Mouse (Mus musculus): ENCODE results near the gene Gab2.

DNA sequence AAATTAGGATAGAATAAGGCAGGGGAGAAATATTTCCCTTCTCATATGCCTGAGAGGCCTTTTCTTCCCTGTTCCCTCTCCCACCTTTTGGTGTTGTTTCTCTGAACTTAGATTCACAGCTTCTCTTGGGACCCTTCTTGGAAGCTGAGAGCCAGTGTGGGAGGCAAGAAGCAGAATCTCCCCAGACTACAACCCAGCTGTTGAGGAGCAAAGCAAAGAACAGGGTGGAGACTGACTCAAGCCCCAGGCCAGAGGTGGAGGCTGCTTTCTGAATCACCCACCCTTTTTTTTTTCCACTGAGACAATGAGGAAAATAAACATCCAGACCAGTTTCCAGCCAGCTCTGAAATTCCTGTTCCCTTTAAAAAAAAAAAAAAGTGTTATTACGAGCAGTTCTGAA, 166.3 kb downstream of the Gab2 start:
- TF ChIP-seq CTCF (IDR thresholded peaks at IDR 0.05; ENCODE audit: insufficient read depth, low read length): no peak
- TF ChIP-seq POLR2A (IDR thresholded peaks at IDR 0.05; ENCODE audit: borderline replicate concordance, extremely low read depth, low read depth, low read length): no peak
